Mouse (Mus musculus) midbrain, embryonic 13.5 days (tissue): Measurements from ENCODE around the gene Insig2. TPM values are rescaled to one million over a fixed set of nuclear protein-coding genes. Genes with fewer than 3 reads are reported as not detected.

Experiments
- ATAC-seq: fragments of 200-750 bp; cut with Nextera tagmentation; 2 replicates; pipeline ENCODE4 v1.8.0; 2017; ENCODE audit warnings: mild to moderate bottlenecking, moderate TSS enrichment, moderate library complexity
- H3K27ac ChIP-seq: fragments of 300-500 bp; sonication (generic); 2 replicates; pipeline ENCODE4 v1.5.1; 2015; ENCODE audit warnings: inconsistent platforms, mild to moderate bottlenecking, moderate library complexity
- H3K27me3 ChIP-seq: fragments of 300-500 bp; sonication (generic); 2 replicates; pipeline ENCODE4 v1.6.1; 2015; ENCODE audit warnings: mild to moderate bottlenecking, inconsistent platforms
- H3K36me3 ChIP-seq: fragments of 300-500 bp; sonication (generic); 2 replicates; pipeline ENCODE4 v1.6.1; 2015; ENCODE audit warnings: mild to moderate bottlenecking, inconsistent platforms
- H3K4me1 ChIP-seq: fragments of 300-500 bp; sonication (generic); replicated peaks from 2 replicates; pipeline ENCODE4 v1.6.1; 2015; ENCODE audit warnings: inconsistent platforms
- H3K4me2 ChIP-seq: fragments of 300-500 bp; sonication (generic); replicated peaks from 2 replicates; pipeline ENCODE4 v1.6.1; 2015; ENCODE audit warnings: moderate library complexity, mild to moderate bottlenecking, inconsistent platforms
- H3K4me3 ChIP-seq: fragments of 300-500 bp; sonication (generic); replicated peaks from 2 replicates; pipeline ENCODE4 v1.5.1; 2015; ENCODE audit warnings: mild to moderate bottlenecking, inconsistent platforms
- H3K9ac ChIP-seq: fragments of 300-500 bp; sonication (generic); replicated peaks from 2 replicates; pipeline ENCODE4 v1.6.1; 2015; ENCODE audit warnings: mild to moderate bottlenecking, inconsistent platforms
- H3K9me3 ChIP-seq: fragments of 300-500 bp; sonication (generic); 2 replicates; pipeline ENCODE4 v1.6.1; 2016; ENCODE audit warnings: mild to moderate bottlenecking, inconsistent platforms
- WGBS: fragments of 180-500 bp; shearing (Covaris S2); methylation state at CpG from one replicate; pipeline ENCODE4 v1.1.7; 2015; 5-methylcytosine and 5-hydroxymethylcytosine counted together
- polyA plus RNA-seq: library from polyadenylated mRNA; unstranded; fragments of >200 nt; fragmentation: Nextera tagmentation; extraction: Ambion mirVana; gene quantifications from 2 replicates; pipeline ENCODE4 v1.2.1, GENCODE M21; 2015

Gene Insig2
- polyA plus RNA-seq, 1 experiment from 2014 or later, result 47.7 TPM

DNA sequence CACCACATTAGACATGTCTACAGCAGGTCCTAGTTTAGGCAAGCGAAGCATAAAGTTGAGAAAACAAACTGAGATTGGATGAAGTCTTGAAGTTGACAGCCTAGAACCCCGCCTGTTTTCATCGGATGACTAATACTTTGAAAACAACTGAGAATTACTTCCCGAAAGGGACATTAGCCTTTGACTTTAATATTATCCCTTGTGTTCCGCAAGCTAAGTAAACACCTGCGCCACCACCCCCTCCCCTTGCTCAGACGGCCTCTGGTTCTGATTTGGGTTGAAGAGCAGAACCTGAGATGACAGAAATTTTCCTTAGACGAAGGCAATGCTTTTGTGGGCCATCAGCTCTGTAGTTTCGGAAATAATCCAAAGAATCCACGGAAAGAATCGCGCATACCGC, 18.2 kb upstream of the Insig2 start:
- no peaks in the 10 kb centered on the region for H3K9me3 ChIP-seq
- no peak for ATAC-seq
- no peak overlapping the region for H3K4me3 ChIP-seq
- H3K36me3 ChIP-seq, result no peaks in the 10 kb centered on the region
- H3K27ac ChIP-seq, result no peak overlapping the region
- WGBS, result 91% methylated on average over 13 of the region's 13 CpGs
- H3K27me3 ChIP-seq, result no peaks in the 10 kb centered on the region
- H3K4me1 ChIP-seq, result no peaks in the 10 kb centered on the region
- H3K9ac ChIP-seq, result no peak overlapping the region
- no peak overlapping the region for H3K4me2 ChIP-seq

DNA sequence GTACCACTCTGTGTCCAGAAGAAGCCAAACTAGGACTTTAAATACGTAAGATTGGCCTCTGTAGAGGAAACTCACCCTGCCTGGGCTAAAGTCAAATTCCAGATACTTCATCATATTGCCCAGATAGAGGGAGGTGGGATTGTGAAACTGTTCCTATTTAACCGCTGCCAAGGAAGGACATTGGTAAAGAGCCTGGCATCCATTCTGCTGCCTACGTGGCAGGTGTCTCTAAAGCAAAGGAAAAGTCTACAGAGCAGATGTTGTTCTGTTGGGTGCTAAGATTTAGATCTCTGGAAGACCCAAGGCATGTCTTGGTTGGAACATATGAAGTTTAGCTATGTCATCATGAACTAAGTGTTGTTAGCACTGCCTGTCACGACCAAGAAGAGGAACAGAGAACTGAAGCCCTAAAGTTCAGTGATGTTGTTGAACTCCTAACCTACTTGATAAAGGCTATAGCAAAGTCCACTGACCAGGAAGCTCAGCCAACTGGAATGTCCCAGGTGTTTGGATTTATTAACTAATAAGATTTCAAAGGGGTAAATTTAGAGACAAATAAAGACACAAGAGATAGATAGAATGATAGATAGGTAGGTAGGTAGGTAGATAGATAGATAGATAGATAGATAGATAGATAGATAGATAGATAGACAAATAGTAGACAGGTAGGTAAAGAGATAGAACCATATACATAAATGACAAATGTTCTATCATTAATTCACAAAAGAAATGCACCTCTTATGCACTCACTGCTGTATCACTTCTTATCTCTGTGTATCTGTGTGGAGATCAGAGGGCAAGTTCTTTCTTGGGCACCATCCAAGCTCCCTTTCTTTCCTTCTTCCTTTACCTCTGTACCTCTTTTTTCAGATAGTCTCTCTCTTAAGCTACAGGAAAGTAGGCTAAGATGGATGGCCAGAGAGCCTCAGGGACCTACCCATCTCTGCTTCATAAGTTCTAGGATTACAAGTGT, 16.8 kb upstream of the Insig2 start:
- H3K9me3 ChIP-seq, result no peaks in the 10 kb centered on the region
- H3K4me1 ChIP-seq, result no peaks in the 10 kb centered on the region
- no peaks in the 10 kb centered on the region for H3K27me3 ChIP-seq
- no peaks in the 10 kb centered on the region for H3K36me3 ChIP-seq
- WGBS, result 87% methylated on average over 4 of the region's 4 CpGs
- H3K27ac ChIP-seq, result no peak overlapping the region
- H3K9ac ChIP-seq, result no peak overlapping the region
- no peak overlapping the region for H3K4me3 ChIP-seq
- ATAC-seq, result no peak
- H3K4me2 ChIP-seq, result no peak overlapping the region

DNA sequence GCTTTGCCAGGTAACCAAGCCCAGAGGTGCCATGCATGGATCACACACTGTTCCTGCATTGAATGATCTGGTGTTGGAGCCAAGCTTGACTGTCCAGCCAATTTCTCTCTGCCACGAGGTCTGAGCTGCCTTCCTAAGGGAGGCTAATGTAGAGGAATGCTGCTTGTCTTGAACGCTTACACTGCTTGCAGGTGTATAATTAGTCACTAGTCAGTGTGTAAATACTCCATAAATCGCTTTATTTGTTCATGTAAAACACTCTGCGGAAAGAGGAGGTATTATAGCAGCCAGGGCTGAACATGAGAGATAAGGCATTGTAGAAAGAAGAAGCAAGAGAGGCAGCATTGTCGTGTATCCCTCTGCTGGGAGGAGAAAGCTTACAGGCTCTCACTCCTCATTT, 11.6 kb upstream of the Insig2 start:
- 72% methylated on average over 5 of the region's 5 CpGs for WGBS
- ATAC-seq, result no peak
- Histone ChIP-seq H3K9me3 (no peaks in the 10 kb centered on the region), H3K36me3 (no peaks in the 10 kb centered on the region), H3K9ac (no peak overlapping the region), H3K27me3 (no peaks in the 10 kb centered on the region), H3K4me2 (no peak overlapping the region), H3K27ac (no peak overlapping the region), H3K4me3 (no peak overlapping the region), H3K4me1 (no peaks in the 10 kb centered on the region)

DNA sequence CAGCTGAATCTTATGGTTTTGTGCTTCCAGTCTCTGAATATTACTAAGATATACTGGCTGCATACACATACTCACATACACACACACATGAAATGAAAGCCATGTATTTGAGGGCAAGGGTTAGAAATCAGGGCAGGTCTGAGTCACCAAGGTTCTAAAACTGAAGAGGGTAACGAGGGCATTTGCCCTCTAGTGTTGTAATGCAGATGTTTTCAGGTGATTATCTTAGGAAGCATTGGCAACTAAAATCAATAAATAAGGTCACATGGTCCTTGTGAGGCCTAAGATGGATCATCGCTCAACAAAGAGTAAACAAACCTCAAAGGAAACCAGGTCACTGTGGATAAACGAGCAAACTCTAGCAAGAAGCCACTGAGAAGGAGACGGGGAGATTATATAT, 3.4 kb upstream of the Insig2 start:
- 84% methylated on average over 4 of the region's 4 CpGs for WGBS
- H3K27me3 ChIP-seq, result no peaks in the 10 kb centered on the region
- no peak overlapping the region for H3K27ac ChIP-seq
- H3K36me3 ChIP-seq, result peaks cover 11% of the 10 kb centered on the region; the same call in 1 of the 2 replicates
- no peak overlapping the region for H3K4me3 ChIP-seq
- H3K9me3 ChIP-seq, result no peaks in the 10 kb centered on the region
- H3K4me1 ChIP-seq, result no peaks in the 10 kb centered on the region
- H3K4me2 ChIP-seq, result no peak overlapping the region
- H3K9ac ChIP-seq, result no peak overlapping the region
- ATAC-seq, result no peak

DNA sequence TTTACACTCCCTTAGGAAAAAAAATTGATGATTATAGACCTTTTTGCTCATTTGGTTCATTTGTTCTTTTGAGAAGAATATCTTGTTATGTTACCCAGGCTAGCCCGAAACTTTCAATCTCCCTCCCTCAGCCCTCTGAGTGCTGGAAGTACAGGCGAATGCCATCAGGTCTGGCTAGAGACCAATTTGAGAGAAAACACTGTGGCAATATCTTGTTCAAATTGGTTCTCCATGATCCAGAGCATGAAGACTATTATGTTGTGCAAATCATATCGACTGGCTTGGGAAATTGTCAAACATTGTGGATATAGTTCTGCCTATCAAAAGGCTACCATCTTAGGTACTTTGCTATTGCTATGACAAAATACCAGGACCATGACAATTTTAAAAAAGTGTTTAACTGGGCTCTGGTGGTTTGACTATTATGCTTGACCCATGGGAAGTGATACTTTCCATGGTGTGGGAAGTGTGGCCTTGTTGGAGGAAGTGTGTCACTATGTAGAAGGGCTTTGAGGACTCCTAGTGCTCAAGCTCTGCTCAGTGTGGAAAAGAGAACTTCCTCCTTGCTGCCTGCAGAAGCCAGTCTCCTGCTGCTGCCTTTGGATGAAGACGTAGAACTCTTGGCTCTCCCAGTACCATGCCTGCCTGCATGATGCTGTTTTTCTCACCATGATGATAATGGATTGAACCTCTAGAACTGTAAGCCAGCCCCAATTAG, 1.8 kb upstream of the Insig2 start:
- Histone ChIP-seq H3K4me2 (no peak overlapping the region), H3K27ac (no peak overlapping the region), H3K9me3 (no peaks in the 10 kb centered on the region), H3K4me3 (no peak overlapping the region), H3K36me3 (peaks cover 11% of the 10 kb centered on the region; the same call in 1 of the 2 replicates), H3K27me3 (no peaks in the 10 kb centered on the region), H3K9ac (no peak overlapping the region), H3K4me1 (peaks cover 3% of the 10 kb centered on the region)
- WGBS, result 92% methylated on average over 4 of the region's 4 CpGs
- no peak for ATAC-seq

DNA sequence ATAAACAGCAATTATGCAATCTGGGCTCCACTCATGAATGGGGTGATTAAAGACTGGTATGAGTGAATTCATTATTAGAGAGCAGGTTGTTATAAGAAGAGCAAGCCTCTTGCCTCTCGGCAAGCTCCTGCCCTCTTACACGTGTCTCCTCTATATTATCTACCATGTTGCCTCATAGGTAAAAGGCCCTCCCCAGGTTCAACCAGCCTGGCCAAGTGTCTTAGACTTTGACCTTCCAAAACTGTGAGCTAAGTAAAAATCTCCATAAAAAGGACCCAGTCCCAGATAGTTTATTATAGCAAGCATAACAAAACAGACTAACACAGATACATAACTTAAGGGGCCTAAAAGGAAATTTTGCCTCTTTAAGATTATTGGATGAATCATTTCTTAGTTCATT, 1.8 kb downstream of the Insig2 start:
- peaks cover 11% of the 10 kb centered on the region; the same call in 1 of the 2 replicates for H3K36me3 ChIP-seq
- peaks cover 25% of the 10 kb centered on the region for H3K4me1 ChIP-seq
- no peaks in the 10 kb centered on the region for H3K9me3 ChIP-seq
- H3K9ac ChIP-seq, result no peak overlapping the region
- H3K27me3 ChIP-seq, result no peaks in the 10 kb centered on the region
- 92% methylated on average over 2 of the region's 2 CpGs for WGBS
- no peak overlapping the region for H3K4me2 ChIP-seq
- H3K4me3 ChIP-seq, result no peak overlapping the region
- no peak for ATAC-seq
- no peak overlapping the region for H3K27ac ChIP-seq

DNA sequence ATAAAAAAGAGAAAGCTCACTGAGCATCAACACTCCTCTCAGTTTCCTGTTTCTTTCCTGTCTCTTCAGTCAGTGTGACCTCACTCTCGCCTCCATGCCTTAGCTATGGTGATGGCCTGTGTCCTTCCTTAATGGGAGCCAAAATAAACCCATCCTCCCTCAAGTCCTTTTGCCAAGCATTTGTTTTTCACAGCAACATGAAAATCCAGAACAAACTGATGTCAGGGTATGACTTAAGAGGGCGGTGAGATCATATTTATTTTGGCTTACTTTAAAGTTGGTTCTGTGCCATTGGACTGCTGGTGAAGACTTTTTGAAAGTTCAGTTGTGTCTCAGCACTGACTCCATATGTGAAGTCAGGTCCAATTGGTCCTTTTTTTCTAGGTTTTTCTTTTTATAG, 3.0 kb downstream of the Insig2 start:
- no peaks in the 10 kb centered on the region for H3K27me3 ChIP-seq
- peaks cover 30% of the 10 kb centered on the region for H3K4me1 ChIP-seq
- ATAC-seq, result no peak
- no peak overlapping the region for H3K4me3 ChIP-seq
- H3K9ac ChIP-seq, result no peak overlapping the region
- H3K9me3 ChIP-seq, result no peaks in the 10 kb centered on the region
- H3K36me3 ChIP-seq, result peaks cover 5% of the 10 kb centered on the region; the same call in 1 of the 2 replicates
- 94% methylated on average over 2 of the region's 2 CpGs for WGBS
- H3K4me2 ChIP-seq, result no peak overlapping the region
- H3K27ac ChIP-seq, result no peak overlapping the region

DNA sequence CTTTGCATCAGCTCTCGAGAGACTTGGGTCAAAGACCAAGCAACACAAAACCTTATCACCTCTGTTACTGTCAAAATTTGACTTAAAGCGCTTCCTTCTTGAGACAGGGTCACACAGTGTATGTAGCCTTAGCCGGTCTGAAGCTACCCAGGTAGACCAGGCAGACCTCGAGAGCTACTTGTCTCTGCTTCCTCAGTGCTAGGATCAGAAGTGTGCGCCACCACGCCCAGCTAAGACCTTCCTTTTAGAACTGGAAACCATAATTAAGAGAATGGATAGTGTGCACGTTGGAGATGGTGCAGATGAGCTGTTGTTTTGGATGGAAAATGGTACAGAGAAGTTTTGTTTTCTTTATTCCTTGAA, 4.2 kb downstream of the Insig2 start:
- Histone ChIP-seq H3K27me3 (no peaks in the 10 kb centered on the region), H3K9ac (peak overlapping the region; percentile 91), H3K4me1 (peaks cover 30% of the 10 kb centered on the region), H3K9me3 (no peaks in the 10 kb centered on the region), H3K36me3 (peaks cover 5% of the 10 kb centered on the region; the same call in 1 of the 2 replicates), H3K27ac (peak overlapping the region; percentile 89), H3K4me3 (peak overlapping the region; percentile 85), H3K4me2 (peak overlapping the region; percentile 87)
- WGBS, result 6% methylated on average over 7 of the region's 7 CpGs
- ATAC-seq, result peak; percentile 75

DNA sequence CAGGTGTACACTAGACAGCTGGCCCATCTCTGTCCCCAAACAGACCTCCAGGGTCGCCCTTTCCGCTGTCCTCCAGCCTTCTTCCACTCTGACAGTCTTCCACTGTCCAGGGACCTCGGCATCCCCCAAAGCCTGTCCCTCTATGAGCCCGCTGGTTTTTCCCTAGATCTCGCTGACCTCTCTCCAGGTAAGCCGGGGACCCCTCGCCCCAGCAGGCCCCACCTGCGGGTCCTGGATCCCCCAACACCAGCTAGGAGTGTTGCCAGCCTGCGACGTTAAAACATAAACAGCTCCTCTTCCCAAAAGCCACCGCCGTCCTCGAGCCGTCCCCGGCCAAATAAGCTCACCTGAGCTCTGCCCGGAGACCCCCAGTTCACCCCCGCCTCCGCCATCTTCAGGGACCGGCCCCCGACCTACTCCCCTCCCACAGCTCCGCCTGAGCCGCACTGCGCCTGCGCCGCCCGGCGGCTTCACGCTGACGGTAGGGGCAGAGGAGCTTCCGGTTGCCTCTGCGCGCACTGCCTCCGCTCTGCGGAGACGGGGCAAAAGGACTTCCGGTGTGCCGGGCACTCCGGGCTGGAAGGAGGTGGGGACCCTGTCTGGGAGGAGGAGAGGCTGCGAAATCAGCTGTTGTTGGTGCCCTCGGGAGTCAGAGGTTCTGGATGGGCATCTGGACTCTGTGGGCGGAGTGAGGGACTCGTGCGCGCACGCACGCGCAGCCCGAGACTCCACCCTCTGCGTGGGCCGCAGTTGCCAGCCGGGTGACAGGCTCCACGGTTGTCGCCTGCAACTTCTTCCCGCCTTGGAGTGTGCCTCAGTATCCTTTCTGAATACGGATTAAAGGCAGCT, 4.8 kb downstream of the Insig2 start:
- H3K4me1 ChIP-seq, result peaks cover 30% of the 10 kb centered on the region
- peak overlapping the region; percentile 91 for H3K9ac ChIP-seq
- peak overlapping the region; percentile 87 for H3K4me2 ChIP-seq
- no peaks in the 10 kb centered on the region for H3K9me3 ChIP-seq
- WGBS, result under 1% methylated on average over 55 of the region's 55 CpGs
- no peaks in the 10 kb centered on the region for H3K27me3 ChIP-seq
- peak overlapping the region; percentile 85 for H3K4me3 ChIP-seq
- peaks cover 5% of the 10 kb centered on the region; the same call in 1 of the 2 replicates for H3K36me3 ChIP-seq
- ATAC-seq, result peak; percentile 99
- H3K27ac ChIP-seq, result peak overlapping the region; percentile 89

DNA sequence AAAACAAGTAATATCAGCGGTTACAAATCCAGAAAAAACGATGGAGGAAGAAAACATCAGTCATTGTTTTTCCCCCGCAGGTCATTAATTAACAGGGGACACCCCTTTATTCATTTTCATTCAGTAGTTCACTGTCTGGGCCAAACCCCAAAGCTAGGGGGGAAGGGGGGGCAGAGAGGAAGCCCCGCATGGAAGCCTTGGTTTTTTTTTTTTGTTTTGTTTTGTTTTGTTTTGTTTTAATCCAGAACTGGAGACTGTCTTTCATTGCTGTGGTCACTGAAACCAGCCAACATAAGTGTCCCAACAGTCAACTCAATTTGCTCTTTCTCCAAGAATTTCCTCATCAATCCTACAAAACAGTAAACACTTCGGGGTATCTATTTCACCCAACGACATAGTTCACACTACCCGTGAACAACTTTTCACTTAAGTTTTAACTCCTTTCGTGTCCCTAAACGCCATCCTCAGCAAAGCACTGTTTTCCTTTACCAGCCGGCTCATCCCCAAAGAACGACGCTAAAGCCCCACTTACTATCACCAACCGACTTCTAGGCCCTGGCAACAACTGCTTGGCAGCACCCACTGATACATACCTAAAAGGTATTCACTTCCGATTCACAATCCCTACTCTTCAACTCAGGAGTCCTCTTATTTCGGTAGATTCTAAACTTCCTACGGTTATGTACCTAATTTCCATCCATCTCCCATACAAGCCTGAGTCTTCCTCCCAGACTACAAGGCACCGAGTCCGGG, 5.6 kb downstream of the Insig2 start:
- no peak for ATAC-seq
- 34% methylated on average over 18 of the region's 18 CpGs for WGBS
- Histone ChIP-seq H3K36me3 (peaks cover 3% of the 10 kb centered on the region; the same call in 1 of the 2 replicates), H3K9me3 (no peaks in the 10 kb centered on the region), H3K4me3 (peak overlapping the region; percentile 85), H3K4me2 (peak overlapping the region; percentile 87), H3K27ac (peak overlapping the region; percentile 89), H3K4me1 (peaks cover 30% of the 10 kb centered on the region), H3K27me3 (no peaks in the 10 kb centered on the region), H3K9ac (peak overlapping the region; percentile 91)

DNA sequence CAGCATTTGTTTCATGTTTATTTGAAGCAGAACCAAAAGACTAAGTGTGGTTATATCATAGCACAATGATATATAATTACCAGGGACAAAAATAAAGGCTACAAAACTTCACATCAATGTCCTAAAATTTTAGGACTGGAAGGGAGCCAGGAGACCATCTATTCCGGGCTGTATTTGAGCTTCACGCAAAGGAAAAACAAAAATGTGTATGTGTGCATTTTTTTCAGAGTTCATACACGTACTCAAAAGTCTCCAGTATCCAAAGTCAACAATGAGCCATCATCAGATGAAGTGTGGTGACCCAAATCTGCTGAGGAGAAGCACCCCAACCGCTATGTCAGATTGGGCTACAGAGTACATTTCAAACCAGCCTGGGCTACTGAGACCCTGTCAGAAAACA, 8.9 kb downstream of the Insig2 start:
- no peak overlapping the region for H3K4me2 ChIP-seq
- H3K36me3 ChIP-seq, result no peaks in the 10 kb centered on the region; the same call in 1 of the 2 replicates
- no peaks in the 10 kb centered on the region for H3K27me3 ChIP-seq
- H3K4me3 ChIP-seq, result no peak overlapping the region
- WGBS, result 86% methylated on average over 4 of the region's 4 CpGs
- no peak overlapping the region for H3K9ac ChIP-seq
- H3K27ac ChIP-seq, result no peak overlapping the region
- H3K9me3 ChIP-seq, result no peaks in the 10 kb centered on the region
- ATAC-seq, result no peak
- peaks cover 24% of the 10 kb centered on the region for H3K4me1 ChIP-seq
